Mouse (Mus musculus) neural tube, embryonic 15.5 days (tissue): ENCODE data around the gene Trappc11. TPM values are rescaled to one million over a fixed set of nuclear protein-coding genes. Genes with fewer than 3 reads are reported as not detected.

Experiments
- ATAC-seq: fragments of 200-750 bp; cut with Nextera tagmentation; 2 replicates; pipeline ENCODE4 v1.8.0; 2017; ENCODE audit warnings: mild to moderate bottlenecking, moderate TSS enrichment, moderate library complexity; ENCODE audit not compliant: low FRiP score
- H3K27ac ChIP-seq: fragments of 300-500 bp; sonication (generic); replicated peaks from 2 replicates; pipeline ENCODE4 v1.5.1; 2015; ENCODE audit warnings: mild to moderate bottlenecking, inconsistent platforms
- H3K27me3 ChIP-seq: fragments of 300-500 bp; sonication (generic); replicated peaks from 2 replicates; pipeline ENCODE4 v1.6.1; 2015; ENCODE audit warnings: inconsistent platforms
- H3K36me3 ChIP-seq: fragments of 300-500 bp; sonication (generic); 2 replicates; pipeline ENCODE4 v1.6.1; 2015; ENCODE audit warnings: inconsistent platforms
- H3K4me1 ChIP-seq: fragments of 300-500 bp; sonication (generic); 2 replicates; pipeline ENCODE4 v1.6.1; 2015; ENCODE audit warnings: inconsistent platforms
- H3K4me2 ChIP-seq: fragments of 300-500 bp; sonication (generic); 2 replicates; pipeline ENCODE4 v1.6.1; 2015; ENCODE audit warnings: inconsistent platforms, mild to moderate bottlenecking, moderate library complexity
- H3K4me3 ChIP-seq: fragments of 300-500 bp; sonication (generic); replicated peaks from 2 replicates; pipeline ENCODE4 v1.5.1; 2015; ENCODE audit warnings: mild to moderate bottlenecking, inconsistent platforms
- H3K9ac ChIP-seq: fragments of 300-500 bp; sonication (generic); replicated peaks from 2 replicates; pipeline ENCODE4 v1.6.1; 2015; ENCODE audit warnings: mild to moderate bottlenecking, inconsistent platforms
- H3K9me3 ChIP-seq: fragments of 300-500 bp; sonication (generic); replicated peaks from 2 replicates; pipeline ENCODE4 v1.6.1; 2016; ENCODE audit warnings: inconsistent platforms
- WGBS: fragments of 180-500 bp; shearing (Covaris S2); methylation state at CpG from one replicate; pipeline ENCODE4 v1.1.7; 2015; ENCODE audit warnings: mixed read lengths; 5-methylcytosine and 5-hydroxymethylcytosine counted together
- polyA plus RNA-seq: library from polyadenylated mRNA; unstranded; fragments of >200 nt; fragmentation: Nextera tagmentation; extraction: Ambion mirVana; gene quantifications from 2 replicates; pipeline ENCODE4 v1.2.1, GENCODE M21; 2015

Gene Trappc11
- polyA plus RNA-seq, result 36.0 and 36.5 TPM in 2 replicates

DNA sequence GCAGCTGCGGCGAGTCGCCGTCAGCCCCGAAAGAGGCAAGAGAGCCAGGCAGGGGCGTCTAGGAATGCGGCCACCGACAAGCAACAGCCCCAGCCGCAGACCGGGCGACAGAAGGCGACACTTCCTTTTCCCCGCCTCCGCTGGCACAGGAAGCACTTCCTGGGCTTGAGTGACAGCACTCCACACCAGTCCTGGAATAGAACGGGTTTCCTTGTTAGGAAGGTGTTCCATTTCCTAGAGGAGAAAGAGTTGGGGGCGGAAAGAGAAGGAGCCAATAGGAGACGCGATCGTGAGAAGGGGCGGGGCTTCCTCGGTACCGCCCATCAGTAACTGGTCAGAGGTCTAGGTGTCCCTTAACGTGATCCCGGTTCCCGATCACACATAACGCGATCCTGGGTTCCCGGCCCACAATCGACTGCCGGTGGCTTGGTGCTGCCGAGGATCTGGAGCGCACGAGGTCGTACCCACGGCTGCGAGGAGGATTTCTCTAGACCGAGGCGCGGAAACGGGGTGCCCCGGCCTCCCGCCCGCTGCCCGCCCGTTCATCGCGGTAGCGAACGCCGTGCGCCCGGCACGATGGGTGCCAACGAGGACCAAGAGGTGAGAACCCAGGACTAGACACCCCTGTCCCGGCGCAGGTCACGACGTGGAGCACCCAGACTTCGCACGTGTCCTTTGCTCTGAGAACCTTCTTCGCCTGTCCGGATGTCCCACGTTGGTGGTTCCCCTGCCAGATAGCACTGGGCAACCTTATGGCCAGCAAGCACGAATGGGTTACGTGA lies at the start of gene Trappc11, which contains the start of gene Rwdd4a:
Gene Trappc11 (minus strand): TSS at position 127 of the 782 bp plus-strand sequence.
Gene Rwdd4a (plus strand): TSS at position 321 of the 782 bp plus-strand sequence.
- Histone ChIP-seq H3K4me1 (peaks cover 32% of the 10 kb centered on the region), H3K36me3 (peaks cover 25% of the 10 kb centered on the region), H3K9ac (peak within 1 kb of the TSS; percentile 89), H3K4me3 (peak within 1 kb of the TSS; percentile 90), H3K27ac (peak within 1 kb of the TSS; percentile 84), H3K27me3 (no peaks in the 10 kb centered on the region), H3K4me2 (peak within 1 kb of the TSS; percentile 85), H3K9me3 (no peaks in the 10 kb centered on the region)
- WGBS, result under 1% methylated on average over 64 of the region's 65 CpGs
- ATAC-seq, result peak; percentile 100

DNA sequence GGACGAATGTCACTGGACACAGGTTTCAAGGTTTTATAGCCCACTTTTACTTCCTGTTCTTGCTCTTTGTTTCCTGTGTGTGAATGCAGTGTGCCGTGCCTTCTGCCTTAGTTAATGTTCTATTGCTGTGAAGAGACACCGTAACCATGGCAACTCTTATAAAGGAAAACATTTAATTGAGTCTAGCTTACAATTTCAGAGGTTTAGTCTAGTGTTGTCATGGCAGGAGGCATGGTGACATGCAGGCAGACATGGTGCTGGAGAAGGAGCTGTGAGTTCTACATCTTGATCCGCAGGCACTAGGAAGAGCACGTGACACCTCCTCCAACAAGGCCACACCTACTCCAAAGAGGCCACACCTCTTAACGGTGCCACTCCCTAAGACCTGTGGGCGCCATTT lies 48.2 kb upstream of the Trappc11 start:
- Histone ChIP-seq H3K4me2 (no peak overlapping the region), H3K36me3 (no peaks in the 10 kb centered on the region), H3K9me3 (no peaks in the 10 kb centered on the region), H3K27ac (no peak overlapping the region), H3K9ac (no peak overlapping the region), H3K4me3 (no peak overlapping the region), H3K27me3 (no peaks in the 10 kb centered on the region), H3K4me1 (no peaks in the 10 kb centered on the region)
- WGBS, result 67% methylated on average over 7 of the region's 7 CpGs
- peak; percentile 57 for ATAC-seq

DNA sequence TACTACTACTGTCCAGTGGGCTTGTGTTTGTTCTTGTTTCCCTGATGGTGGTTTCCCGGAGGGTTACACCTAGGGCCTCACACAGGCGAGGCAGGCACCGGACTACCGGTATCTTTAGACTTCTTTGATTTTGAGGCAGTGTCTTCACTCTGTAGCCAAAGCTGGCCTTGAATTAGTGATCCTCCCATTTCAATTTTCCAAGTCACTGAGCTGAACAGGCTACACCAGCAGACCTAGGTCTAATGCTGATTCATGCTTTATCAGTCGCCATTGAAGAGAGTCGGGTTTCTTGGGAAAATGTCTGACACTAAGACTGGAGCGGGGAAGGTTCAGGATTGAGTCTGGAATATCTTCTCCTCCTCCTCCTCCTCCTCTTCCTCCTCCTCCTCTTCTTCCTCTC lies 40.2 kb upstream of the Trappc11 start:
- Histone ChIP-seq H3K27ac (no peak overlapping the region), H3K36me3 (no peaks in the 10 kb centered on the region), H3K9ac (no peak overlapping the region), H3K4me3 (no peak overlapping the region), H3K9me3 (0 out of 2 replicates have a peak, but pooled peaks cover 2% of the 10 kb centered on the region), H3K4me2 (no peak overlapping the region), H3K27me3 (no peaks in the 10 kb centered on the region), H3K4me1 (no peaks in the 10 kb centered on the region)
- ATAC-seq, result no peak
- WGBS, result 88% methylated on average over 7 of the region's 7 CpGs

- Histone ChIP-seq H3K9me3 (no peaks in the 10 kb centered on the region), H3K27ac (no peak overlapping the region), H3K4me2 (no peak overlapping the region), H3K9ac (no peak overlapping the region), H3K36me3 (no peaks in the 10 kb centered on the region), H3K4me3 (no peak overlapping the region), H3K4me1 (no peaks in the 10 kb centered on the region), H3K27me3 (no peaks in the 10 kb centered on the region)
- no peak for ATAC-seq
- WGBS, result 91% methylated on average over 6 of the region's 6 CpGs
Observed at GRCm38 (mm10) chr8:47570161-47570560, 36.9 kb upstream of the Trappc11 start.

DNA sequence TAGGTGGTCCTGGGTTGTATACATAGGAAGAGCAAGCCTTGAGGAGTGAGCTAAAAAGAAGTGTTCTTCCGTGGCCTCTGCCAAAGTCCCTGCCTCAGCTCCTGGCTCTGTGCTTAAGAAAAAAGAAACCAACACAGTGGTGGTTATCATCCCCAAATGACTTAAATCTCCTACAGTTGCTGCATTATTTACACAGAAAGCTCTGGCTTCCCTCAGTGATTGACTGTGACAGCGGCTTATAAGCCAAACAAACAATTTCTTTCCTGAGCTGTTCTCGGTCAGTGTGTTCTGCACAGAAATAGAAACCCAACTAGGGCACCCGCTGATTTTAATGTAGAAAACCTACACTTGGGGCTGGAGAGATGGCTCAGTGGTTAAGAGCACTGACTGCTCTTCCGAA lies 34.8 kb upstream of the Trappc11 start:
- Histone ChIP-seq H3K4me1 (no peaks in the 10 kb centered on the region), H3K9me3 (no peaks in the 10 kb centered on the region), H3K4me3 (no peak overlapping the region), H3K4me2 (no peak overlapping the region), H3K9ac (no peak overlapping the region), H3K27ac (no peak overlapping the region), H3K27me3 (no peaks in the 10 kb centered on the region), H3K36me3 (no peaks in the 10 kb centered on the region)
- WGBS, result 89% methylated on average over 5 of the region's 5 CpGs
- ATAC-seq, result no peak

GRCm38 (mm10) chr8:47566551-47566950 lies 33.3 kb upstream of the Trappc11 start:
- Histone ChIP-seq H3K4me2 (no peak overlapping the region), H3K9me3 (no peaks in the 10 kb centered on the region), H3K9ac (no peak overlapping the region), H3K4me1 (no peaks in the 10 kb centered on the region), H3K36me3 (no peaks in the 10 kb centered on the region), H3K4me3 (no peak overlapping the region), H3K27me3 (no peaks in the 10 kb centered on the region), H3K27ac (no peak overlapping the region)
- WGBS, result 95% methylated on average over 6 of the region's 6 CpGs
- ATAC-seq, result no peak

DNA sequence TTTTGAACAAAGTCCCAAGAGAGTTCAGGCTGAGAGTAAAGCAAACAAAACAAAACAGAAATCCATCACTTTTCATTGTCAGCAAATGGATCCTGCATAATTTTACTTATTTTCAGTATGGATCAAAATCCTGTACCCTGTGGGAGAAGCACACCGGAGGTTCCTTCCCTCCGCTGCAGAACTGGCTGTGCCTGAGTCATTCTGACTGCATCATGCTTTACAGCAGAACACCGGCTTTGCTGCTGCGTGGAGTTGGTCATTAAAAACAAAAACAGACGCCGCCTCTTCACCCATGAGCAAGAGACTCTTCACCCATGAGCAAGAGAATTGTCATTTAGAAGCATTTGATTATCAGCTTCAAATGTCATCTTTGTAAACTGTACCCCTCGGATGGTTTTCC lies 27.5 kb upstream of the Trappc11 start:
- H3K9ac ChIP-seq, result no peak overlapping the region
- no peaks in the 10 kb centered on the region for H3K27me3 ChIP-seq
- no peak overlapping the region for H3K4me3 ChIP-seq
- H3K27ac ChIP-seq, result no peak overlapping the region
- H3K36me3 ChIP-seq, result no peaks in the 10 kb centered on the region
- H3K4me1 ChIP-seq, result no peaks in the 10 kb centered on the region
- no peak for ATAC-seq
- 89% methylated on average over 7 of the region's 7 CpGs for WGBS
- no peak overlapping the region for H3K4me2 ChIP-seq
- H3K9me3 ChIP-seq, result no peaks in the 10 kb centered on the region

GRCm38 (mm10) chr8:47558274-47558673 lies 25.0 kb upstream of the Trappc11 start:
- no peak overlapping the region for H3K4me2 ChIP-seq
- H3K9me3 ChIP-seq, result no peaks in the 10 kb centered on the region
- H3K27me3 ChIP-seq, result no peaks in the 10 kb centered on the region
- H3K9ac ChIP-seq, result no peak overlapping the region
- H3K4me3 ChIP-seq, result no peak overlapping the region
- H3K36me3 ChIP-seq, result peaks cover 1% of the 10 kb centered on the region
- WGBS, result 68% methylated on average over 7 of the region's 7 CpGs
- H3K27ac ChIP-seq, result no peak overlapping the region
- no peaks in the 10 kb centered on the region for H3K4me1 ChIP-seq
- ATAC-seq, result no peak

GRCm38 (mm10) chr8:47556446-47556845 lies 23.2 kb upstream of the Trappc11 start:
- no peaks in the 10 kb centered on the region for H3K9me3 ChIP-seq
- H3K4me1 ChIP-seq, result no peaks in the 10 kb centered on the region
- no peak overlapping the region for H3K27ac ChIP-seq
- no peak overlapping the region for H3K9ac ChIP-seq
- H3K4me3 ChIP-seq, result no peak overlapping the region
- no peaks in the 10 kb centered on the region for H3K27me3 ChIP-seq
- ATAC-seq, result no peak
- no peak overlapping the region for H3K4me2 ChIP-seq
- 92% methylated on average over 7 of the region's 7 CpGs for WGBS
- H3K36me3 ChIP-seq, result peaks cover 11% of the 10 kb centered on the region

DNA sequence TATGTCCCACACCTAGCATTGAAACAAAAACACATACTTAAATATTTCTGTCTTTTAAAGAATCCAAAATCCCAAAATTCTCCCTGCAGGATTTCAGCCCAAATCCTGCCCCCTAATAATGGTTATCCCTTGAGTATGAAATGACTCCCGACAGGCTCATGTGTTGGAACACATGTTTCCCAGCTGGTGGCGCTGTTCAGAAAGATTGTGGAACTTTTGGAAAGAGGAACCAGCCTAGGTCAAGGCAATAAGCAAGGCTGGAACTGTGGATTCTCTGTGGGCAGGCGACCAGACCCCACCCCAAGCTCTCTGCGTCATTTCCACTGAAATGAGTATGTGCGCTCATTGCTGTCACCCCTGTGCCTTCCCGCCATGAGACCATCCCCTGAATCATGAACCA lies 20.3 kb upstream of the Trappc11 start:
- Histone ChIP-seq H3K4me2 (no peak overlapping the region), H3K27me3 (no peaks in the 10 kb centered on the region), H3K9me3 (no peaks in the 10 kb centered on the region), H3K36me3 (peaks cover 37% of the 10 kb centered on the region), H3K4me1 (no peaks in the 10 kb centered on the region), H3K27ac (no peak overlapping the region), H3K9ac (no peak overlapping the region), H3K4me3 (no peak overlapping the region)
- 86% methylated on average over 6 of the region's 6 CpGs for WGBS
- no peak for ATAC-seq

DNA sequence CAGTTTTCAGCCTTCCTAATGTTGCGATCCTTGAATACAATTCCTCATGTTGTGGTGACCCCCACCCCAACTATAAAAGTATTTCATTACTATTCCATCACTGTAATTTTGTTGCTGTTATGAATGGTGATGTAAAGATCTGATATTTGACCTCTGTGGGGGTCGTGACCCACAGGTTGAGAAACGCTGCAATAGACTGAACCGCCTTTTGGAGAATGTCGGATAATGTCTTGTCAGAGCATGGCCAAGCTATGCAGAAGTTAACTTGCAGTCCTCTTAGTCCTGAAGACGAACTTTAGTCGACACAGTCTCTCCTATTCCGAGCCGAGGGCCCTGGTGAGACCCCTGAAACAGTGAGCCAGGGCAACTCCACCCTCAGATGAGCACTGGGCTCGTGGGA lies 13.8 kb upstream of the Trappc11 start:
- H3K27me3 ChIP-seq, result no peaks in the 10 kb centered on the region
- H3K36me3 ChIP-seq, result peaks cover 81% of the 10 kb centered on the region
- ATAC-seq, result no peak
- no peaks in the 10 kb centered on the region for H3K4me1 ChIP-seq
- 98% methylated on average over 10 of the region's 10 CpGs for WGBS
- H3K4me3 ChIP-seq, result no peak overlapping the region
- no peak overlapping the region for H3K27ac ChIP-seq
- no peak overlapping the region for H3K4me2 ChIP-seq
- no peaks in the 10 kb centered on the region for H3K9me3 ChIP-seq
- H3K9ac ChIP-seq, result no peak overlapping the region

DNA sequence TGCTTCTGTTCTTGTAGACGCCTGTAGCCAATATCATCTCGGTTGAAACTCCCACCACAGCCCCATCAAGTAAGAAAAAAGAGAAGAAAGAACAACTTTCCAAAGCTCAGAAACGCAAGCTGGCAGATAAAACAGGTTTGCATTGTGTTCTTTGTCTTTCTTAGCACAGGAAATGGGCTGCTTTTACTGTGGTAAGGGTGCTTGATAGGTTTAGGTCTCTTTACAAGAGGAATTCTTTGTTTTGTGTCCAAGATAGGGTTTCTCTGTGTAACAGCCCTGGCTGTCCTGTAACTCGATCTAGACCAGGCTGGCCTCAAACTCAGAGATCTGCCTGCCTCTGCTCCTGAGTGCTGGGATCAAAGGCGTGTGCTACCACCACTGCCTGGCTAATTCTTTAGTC lies 10.8 kb upstream of the Trappc11 start:
- WGBS, result 95% methylated on average over 5 of the region's 5 CpGs
- Histone ChIP-seq H3K36me3 (peaks cover 69% of the 10 kb centered on the region), H3K27me3 (no peaks in the 10 kb centered on the region), H3K27ac (no peak overlapping the region), H3K4me3 (no peak overlapping the region), H3K9me3 (no peaks in the 10 kb centered on the region), H3K4me1 (no peaks in the 10 kb centered on the region), H3K4me2 (no peak overlapping the region), H3K9ac (no peak overlapping the region)
- ATAC-seq, result no peak
